In genomic region chr7:25433781-25434560, GRCm38 (mm10) we compare ENCODE assay signal across 12 mouse cellular contexts. TPM values are rescaled to one million over a fixed set of nuclear protein-coding genes. Genes with fewer than 3 reads are reported as not detected.
A peak's percentile ranks its signal among the peaks of the same experiment; 100 is the strongest.
DNase-seq lines count a peak whose midpoint lies in the region; ATAC-seq and TF ChIP-seq lines count a peak whose summit lies in the region.
"Had no signal": no experiment of that assay in that cellular context is flagged by ENCODE, and none has a peak within 500 bp of the region (broad histone marks: within the 10 kb centered on the region; RNA-seq: fewer than 3 reads in every experiment).

No protein-coding gene starts in this region.

- H3K27ac ChIP-seq in kidney, postnatal 0 days: peak overlapping the region; percentile 52; the same call in 1 of the 2 replicates
- peak overlapping the region; percentile 81 for H3K27ac ChIP-seq in spleen, adult 2 months (ENCODE audit: insufficient read depth, low read length)
- H3K27ac ChIP-seq in intestine, embryonic 15.5 days: peak overlapping the region; percentile 61
- H3K27ac ChIP-seq: hindbrain, embryonic 13.5 days had no signal

- no peaks in the 10 kb centered on the region for H3K9me3 ChIP-seq in kidney, postnatal 0 days (replicated peaks; ENCODE audit: low read length)
- H3K9me3 ChIP-seq in intestine, embryonic 15.5 days: no peaks in the 10 kb centered on the region
- H3K9me3 ChIP-seq: hindbrain, embryonic 13.5 days had no signal

- peaks cover 8% of the 10 kb centered on the region; the same call in 1 of the 2 replicates for H3K4me1 ChIP-seq in kidney, postnatal 0 days (replicated peaks; ENCODE audit: insufficient read depth, low read length)
- H3K4me1 ChIP-seq in spleen, adult 2 months (ENCODE audit: control insufficient read depth, insufficient read depth, insufficient read length): peaks cover 50% of the 10 kb centered on the region
- peaks cover 23% of the 10 kb centered on the region for H3K4me1 ChIP-seq in intestine, embryonic 15.5 days (replicated peaks)

- no peak for TF ChIP-seq POLR2A in spleen, adult 2 months (IDR thresholded peaks at IDR 0.05; ENCODE audit: low read depth, low read length)

- TF ChIP-seq CTCF in kidney, postnatal 0 days (IDR thresholded peaks at IDR 0.05; ENCODE audit: low read depth): no peak
- no peak for TF ChIP-seq CTCF in spleen, adult 2 months (IDR thresholded peaks at IDR 0.05; ENCODE audit: extremely low read depth, insufficient read depth, insufficient read length, insufficient replicate concordance)

- no peak overlapping the region for H3K4me2 ChIP-seq in kidney, postnatal 0 days (ENCODE audit: low read length)
- no peak overlapping the region for H3K4me2 ChIP-seq in intestine, embryonic 15.5 days (replicated peaks)
- H3K4me2 ChIP-seq: hindbrain, embryonic 13.5 days; liver, embryonic 11.5 days had no signal

- H3K36me3 ChIP-seq in kidney, postnatal 0 days (ENCODE audit: insufficient read depth, low read length): no peaks in the 10 kb centered on the region
- no peaks in the 10 kb centered on the region for H3K36me3 ChIP-seq in spleen, adult 2 months (ENCODE audit: control insufficient read depth, insufficient read depth, low read length)
- no peaks in the 10 kb centered on the region for H3K36me3 ChIP-seq in intestine, embryonic 15.5 days
- H3K36me3 ChIP-seq: hindbrain, embryonic 13.5 days had no signal

- no peak for DNase-seq in kidney, postnatal 0 days (ENCODE audit: low spot score)
- no peak for DNase-seq in kidney, adult 8-10 months
- no peak for DNase-seq in spleen, adult 2 months (ENCODE audit: low read depth in 1 of 2, low spot score in 2 of 2)
- DNase-seq in spleen, adult 12 weeks (ENCODE audit: low spot score): no peak
- no peak for DNase-seq in urinary bladder, postnatal 25 days (ENCODE audit: low spot score)
- no peak for DNase-seq in cerebellum, adult 8-10 months
- DNase-seq: cerebellum, postnatal 10 days had no signal

- no peak overlapping the region for H3K9ac ChIP-seq in kidney, postnatal 0 days (ENCODE audit: low read depth, low read length)
- H3K9ac ChIP-seq in intestine, embryonic 15.5 days: no peak overlapping the region
- H3K9ac ChIP-seq: hindbrain, embryonic 13.5 days had no signal

- H3K27me3 ChIP-seq in kidney, postnatal 0 days (ENCODE audit: insufficient read depth, low read length): no peaks in the 10 kb centered on the region
- H3K27me3 ChIP-seq in spleen, adult 2 months (ENCODE audit: control insufficient read depth, insufficient read depth, low read length): no peaks in the 10 kb centered on the region
- H3K27me3 ChIP-seq in intestine, embryonic 15.5 days (replicated peaks): no peaks in the 10 kb centered on the region
- H3K27me3 ChIP-seq: hindbrain, embryonic 13.5 days had no signal

- ATAC-seq in kidney, postnatal 0 days (replicated peaks; ENCODE audit: low FRiP score, low read depth): no peak
- ATAC-seq in intestine, embryonic 15.5 days: no peak

- 76% methylated on average over 9 of the region's 9 CpGs for WGBS in kidney, postnatal 0 days
- 79% methylated on average over 9 of the region's 9 CpGs for WGBS in spleen, adult 2 months
- WGBS in intestine, embryonic 15.5 days: 85% methylated on average over 9 of the region's 9 CpGs

- H3K4me3 ChIP-seq in kidney, postnatal 0 days (replicated peaks; ENCODE audit: low read depth, low read length): no peak overlapping the region
- no peak overlapping the region for H3K4me3 ChIP-seq in spleen, adult 2 months (ENCODE audit: extremely low read depth, insufficient read depth, insufficient read length)
- H3K4me3 ChIP-seq in intestine, embryonic 15.5 days (replicated peaks): no peak overlapping the region
- H3K4me3 ChIP-seq: hindbrain, embryonic 13.5 days had no signal

RNA-seq across cellular contexts. Expression of gene Cxcl17, which starts 21.3 kb away (rescaled TPM):
- polyA plus RNA-seq in kidney, postnatal 0 days (2015; fragmentation: Nextera tagmentation; extraction: Ambion mirVana): 0.43 and 0.47 TPM in 2 replicates
- not detected in 2 replicates for polyA plus RNA-seq in spleen, adult 2 months (2012; rRNA removed)
- 0.45 TPM in 1 of 2 replicates, not detected in the other for polyA plus RNA-seq in intestine, embryonic 15.5 days (2015; fragmentation: Nextera tagmentation; extraction: Ambion mirVana)
- polyA plus RNA-seq: gonadal fat pad, adult 2 months; neural tube, embryonic 11.5 days had no signal

RNA-seq across cellular contexts. Expression of gene Lipe, which starts 35.5 kb away (rescaled TPM):
- 6.4 and 6.5 TPM in 2 replicates for polyA plus RNA-seq in kidney, postnatal 0 days (2015; fragmentation: Nextera tagmentation; extraction: Ambion mirVana)
- 35.0 and 46.0 TPM in 2 replicates for polyA plus RNA-seq in spleen, adult 2 months (2012; rRNA removed)
- 7.0 and 8.8 TPM in 2 replicates for polyA plus RNA-seq in intestine, embryonic 15.5 days (2015; fragmentation: Nextera tagmentation; extraction: Ambion mirVana)

RNA-seq across cellular contexts. Expression of gene Ceacam1, which starts 43.4 kb away (rescaled TPM):
- 4.7 and 6.3 TPM in 2 replicates for polyA plus RNA-seq in kidney, postnatal 0 days (2015; fragmentation: Nextera tagmentation; extraction: Ambion mirVana)
- 16.0 and 16.3 TPM in 2 replicates for polyA plus RNA-seq in spleen, adult 2 months (2012; rRNA removed)
- polyA plus RNA-seq in intestine, embryonic 15.5 days (2015; fragmentation: Nextera tagmentation; extraction: Ambion mirVana): 31.4 and 32.3 TPM in 2 replicates
